Mouse (Mus musculus) thymus, adult 18-20 months (tissue): ENCODE data around the gene Atp2a2.
"Not testable (repeated sequence)": the region's sequence is repeated elsewhere in the genome, so short reads cannot be mapped to it uniquely, and the experiment has no call there.

Source experiments
- DNase-seq, 2 experiments: peaks; one replicate each; pipeline ENCODE4 v3.0.0; 2022; ENCODE audit warnings: mixed read lengths in 2 of 2

Atp2a2 gene

DNA sequence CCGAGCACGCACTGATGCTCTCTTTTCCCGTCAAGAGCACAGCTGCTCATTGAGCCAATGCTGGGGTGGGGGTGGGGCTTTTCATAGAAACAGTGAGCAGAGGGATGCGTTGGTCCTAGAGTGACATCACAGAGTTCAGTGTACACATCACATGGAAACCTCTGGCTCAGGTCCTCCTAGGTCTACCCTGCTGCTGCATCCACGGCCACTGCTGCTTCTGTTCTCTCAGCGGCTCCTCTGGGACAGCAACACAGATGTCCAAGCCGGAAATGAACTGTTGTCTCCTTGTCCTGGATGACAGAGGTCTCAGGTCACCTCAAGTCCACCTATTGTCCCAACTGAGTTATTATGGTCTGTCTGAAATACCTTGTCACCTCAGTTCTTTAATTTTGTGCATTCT lies 52.1 kb downstream of the Atp2a2 start:
- DNase-seq: no peak

DNA sequence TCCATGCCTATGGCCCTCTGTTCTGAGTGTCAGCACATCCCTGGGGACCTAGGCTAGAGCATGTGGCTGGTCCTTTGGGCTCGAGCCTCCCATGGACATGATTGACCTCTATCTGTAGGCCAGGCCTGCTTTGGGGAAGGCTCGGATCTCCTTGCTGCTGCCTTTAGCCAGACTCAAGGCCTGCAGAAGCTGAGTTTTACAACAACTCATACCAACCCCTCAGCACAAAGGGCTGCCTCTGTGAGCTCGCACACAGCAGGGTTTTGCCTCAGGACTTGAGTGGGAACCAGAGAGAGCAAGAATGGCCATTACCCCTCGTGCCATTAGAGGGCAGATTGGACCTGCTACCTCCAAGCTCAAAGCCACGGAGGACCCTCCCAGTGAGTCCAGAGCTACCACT lies 53.2 kb downstream of the Atp2a2 start:
- no peak for DNase-seq

DNA sequence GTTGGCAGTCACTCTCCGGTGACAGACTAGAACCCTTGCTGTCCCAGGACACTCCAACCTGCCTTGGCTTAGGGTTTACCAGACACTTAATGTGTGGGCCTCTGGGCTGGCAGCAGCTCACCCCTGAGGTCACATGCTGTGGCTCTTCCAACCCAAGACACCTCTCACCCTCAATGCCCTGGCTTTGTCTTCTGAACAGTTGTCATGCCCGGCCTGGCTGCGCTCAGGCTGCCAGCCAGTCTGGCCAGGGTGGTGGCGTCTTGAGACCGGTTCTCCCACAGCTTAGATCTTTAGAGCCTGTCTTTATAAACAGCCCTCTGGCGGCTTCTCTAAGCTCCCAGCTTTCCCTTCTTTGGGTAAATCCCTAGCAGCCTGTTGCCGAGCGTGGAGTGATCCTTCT lies 54.2 kb downstream of the Atp2a2 start:
- no peak for DNase-seq

DNA sequence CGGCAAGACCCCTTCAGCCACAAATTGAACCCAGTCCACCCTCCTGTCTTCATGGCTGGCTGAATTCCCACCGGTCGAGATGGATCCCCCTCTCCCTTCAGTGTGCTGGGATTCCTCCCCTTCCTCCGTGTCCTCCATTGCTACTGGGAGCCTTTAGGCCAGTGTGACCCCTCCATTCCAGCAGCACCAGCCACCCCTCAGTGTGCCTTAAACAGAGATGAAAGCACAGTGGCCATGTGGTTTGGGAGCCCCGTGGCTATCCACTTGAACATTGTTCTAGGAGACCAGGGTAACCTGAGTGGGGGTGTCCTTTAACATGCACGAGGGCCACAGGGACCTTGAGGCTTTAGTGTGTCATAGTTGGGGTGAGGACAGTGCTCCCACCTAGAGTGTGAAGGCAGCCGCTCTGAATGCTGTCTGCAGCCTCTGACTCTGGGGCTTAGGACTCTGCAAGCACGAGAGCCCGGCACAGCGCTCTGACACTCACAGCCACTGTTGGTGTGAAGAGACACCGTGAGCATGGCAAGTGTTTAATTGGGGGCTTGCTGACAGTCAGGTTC lies 56.9 kb downstream of the Atp2a2 start:
- DNase-seq: no peak

DNA sequence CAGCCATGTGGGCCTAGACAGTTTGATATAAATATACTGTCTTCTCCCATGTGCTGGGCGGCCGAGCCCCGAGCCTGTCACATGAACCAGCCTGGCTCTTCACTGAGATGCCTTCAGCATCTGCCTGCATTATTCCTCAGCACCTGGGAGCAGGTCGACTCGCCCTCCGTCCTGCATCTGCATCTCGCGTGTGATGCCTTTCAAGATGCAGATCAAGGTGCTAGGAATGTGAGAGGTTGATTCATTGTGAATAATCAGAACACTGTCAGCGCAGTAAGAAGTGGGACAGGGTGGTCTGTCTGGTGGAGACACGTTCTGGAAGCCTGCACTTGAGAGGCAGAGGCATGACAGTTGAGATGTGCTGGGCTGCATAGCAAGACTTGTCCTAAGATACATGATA lies 57.5 kb downstream of the Atp2a2 start:
- no peak for DNase-seq

DNA sequence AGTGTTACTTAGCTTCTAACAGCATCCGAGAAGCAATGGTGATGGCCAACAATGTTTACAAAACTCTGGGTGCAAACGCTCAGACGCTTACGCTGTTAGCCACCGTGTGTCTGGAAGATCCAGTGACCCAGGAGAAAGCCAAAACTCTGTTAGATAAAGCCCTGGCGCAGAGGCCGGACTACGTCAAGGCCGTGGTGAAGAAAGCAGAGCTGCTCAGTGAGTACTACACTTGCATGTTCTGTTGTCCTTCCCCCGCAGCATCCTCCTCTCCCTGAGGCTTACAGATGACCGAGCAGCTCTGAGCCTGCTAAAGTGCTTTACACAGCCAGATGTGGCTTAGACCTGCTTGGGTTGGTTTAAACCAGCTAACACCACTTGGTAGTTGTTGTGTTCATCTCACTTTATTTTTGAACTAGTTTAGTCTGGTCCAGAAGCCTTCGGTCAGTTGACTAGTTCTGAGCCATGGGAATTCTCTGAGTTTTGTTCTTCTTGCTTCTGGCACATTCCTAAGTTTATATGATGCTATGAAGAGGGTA lies 61.9 kb downstream of the Atp2a2 start:
- DNase-seq: no peak

DNA sequence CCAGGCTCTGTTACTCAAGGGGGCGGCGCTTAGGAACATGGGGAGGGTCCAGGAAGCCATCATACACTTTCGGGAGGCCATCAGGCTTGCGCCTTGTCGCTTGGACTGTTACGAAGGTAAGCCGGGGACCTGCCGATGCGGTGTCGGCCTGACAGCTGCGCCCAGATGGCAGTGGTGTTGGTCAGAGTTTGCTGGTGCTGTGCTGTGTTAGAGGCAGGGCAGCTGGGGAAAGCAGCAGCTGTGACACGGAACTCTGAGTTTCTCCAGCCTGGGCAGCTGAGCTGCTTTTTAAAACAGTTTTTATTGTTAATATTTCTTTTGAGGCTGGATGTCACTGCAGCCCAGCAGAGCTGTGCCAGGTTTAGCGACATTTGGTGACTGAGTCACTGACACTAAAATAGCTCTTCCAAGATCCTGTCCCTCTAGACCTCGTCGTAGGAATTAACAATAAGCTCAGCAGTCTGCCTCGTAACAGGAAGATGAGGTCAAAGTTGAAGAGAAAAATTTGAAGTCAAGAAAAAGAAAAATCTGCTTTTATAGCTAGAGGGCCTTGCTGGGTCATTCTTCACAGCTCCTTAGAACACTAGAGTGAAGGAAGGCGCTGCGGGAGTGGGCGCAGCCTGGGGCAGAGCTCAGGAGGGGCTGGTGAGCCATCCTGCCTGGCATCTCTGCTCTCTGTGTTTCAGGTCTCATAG lies 62.5 kb downstream of the Atp2a2 start:
- no peak for DNase-seq

DNA sequence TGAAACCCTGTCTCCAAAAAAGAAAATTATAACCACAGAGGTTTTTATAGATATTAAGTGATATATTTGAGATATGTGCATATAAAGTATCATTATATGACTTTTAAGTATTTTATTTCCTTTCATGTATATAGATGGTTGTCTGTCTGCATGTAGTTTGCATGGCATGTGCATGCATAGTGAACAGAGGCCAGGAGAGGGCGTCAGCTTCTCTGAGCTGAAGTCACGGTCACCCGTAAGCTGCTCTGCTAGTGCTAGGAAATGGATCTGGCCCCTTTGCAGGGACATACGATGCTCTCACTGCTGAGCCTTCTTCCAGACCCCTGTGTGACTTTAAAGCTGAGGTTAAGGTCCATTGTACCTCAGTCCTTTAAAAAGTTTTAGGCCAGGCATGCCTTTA lies 67.5 kb downstream of the Atp2a2 start:
- no peak for DNase-seq

DNA sequence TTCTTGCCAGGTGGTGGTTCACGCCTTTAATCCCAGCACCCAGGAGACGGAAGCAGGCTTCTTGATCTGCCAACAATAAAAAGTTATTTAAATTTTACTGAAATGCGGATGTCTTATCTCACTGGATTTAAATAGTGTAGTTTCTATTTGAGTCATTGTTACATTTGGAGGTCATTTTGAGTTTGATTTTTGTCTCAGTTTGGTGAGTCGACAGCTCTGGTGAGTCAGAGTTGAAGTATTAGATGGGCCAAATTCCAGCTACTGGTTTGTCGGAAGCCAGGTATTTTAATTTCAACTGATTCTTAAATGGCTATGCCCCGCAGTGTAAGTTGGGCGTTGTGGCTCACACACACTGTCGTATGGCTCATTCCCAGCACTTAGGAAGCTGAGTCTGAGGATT lies 70.8 kb downstream of the Atp2a2 start:
- no peak for DNase-seq

DNA sequence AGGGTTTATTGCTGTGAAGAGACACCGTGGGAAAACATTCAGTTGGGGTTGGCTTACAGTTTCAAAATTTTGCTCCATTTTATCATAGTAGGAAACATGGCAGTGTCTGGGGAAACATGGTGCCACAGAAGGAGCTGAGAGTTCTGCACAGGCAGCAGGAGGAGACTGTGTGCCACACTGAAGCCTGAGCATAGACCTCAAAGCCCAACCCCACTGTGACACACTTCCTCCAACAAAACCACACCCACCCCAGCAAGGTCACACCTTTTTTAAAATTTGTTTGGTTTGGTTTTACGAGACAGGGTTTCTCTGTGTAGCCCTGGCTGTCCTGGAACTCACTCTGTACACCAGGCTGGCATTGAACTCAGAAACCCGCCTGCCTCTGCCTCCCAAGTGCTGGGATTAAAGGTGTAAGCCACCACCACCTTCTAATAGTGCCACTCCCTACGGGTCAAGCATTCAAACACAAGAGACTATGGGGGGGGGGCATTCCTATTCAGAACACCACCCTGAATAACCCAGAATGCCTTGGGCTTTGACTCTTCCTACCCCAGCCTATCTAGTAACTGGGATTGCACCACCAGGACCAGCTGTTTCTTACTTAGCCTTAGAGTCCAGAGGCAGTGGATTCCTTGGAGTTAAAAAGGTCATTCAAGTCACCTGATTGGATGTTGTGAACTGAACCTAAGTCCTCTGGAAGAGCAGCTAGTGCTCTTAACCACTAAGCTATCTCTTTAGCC lies 71.8 kb downstream of the Atp2a2 start:
- DNase-seq: no peak

DNA sequence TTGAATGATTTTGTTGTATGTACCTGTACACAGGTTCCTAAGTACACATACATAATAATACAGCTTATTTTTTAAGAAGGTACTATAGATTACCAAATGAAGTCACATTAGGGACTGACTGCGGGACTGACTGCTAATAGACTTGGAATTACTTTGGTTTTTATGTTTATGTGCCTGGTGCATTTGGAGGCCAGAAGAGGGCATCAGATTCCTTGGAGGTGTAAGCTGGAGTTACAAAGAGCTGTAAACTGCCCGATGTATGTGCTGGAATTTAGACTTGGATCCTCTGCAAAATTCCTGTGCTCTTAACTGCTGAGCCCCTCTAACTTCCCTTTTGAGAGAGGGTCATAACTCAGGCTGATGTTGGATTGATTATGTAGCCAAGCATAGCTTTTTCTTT lies 76.5 kb downstream of the Atp2a2 start:
- no peak for DNase-seq

DNA sequence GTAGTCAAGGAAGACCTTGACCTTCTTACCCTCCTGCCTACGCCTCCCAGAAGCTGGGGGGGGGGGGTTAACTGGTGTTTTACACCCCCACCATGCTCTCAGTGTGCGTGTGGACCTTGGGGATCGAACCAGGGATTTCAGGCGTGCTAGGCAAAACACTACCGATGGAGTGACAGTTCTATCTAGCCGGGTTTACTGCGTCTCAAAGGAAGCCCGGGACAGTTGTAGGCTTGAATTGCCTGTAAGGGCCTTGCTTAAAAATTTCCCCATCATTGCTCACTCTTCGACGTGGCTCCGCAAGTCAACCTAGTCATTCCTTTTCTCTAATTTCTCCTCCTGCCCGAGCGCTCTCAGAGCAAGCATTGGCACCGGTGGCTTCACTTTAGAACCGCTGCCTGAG lies 78.9 kb downstream of the Atp2a2 start:
- no peak for DNase-seq

DNA sequence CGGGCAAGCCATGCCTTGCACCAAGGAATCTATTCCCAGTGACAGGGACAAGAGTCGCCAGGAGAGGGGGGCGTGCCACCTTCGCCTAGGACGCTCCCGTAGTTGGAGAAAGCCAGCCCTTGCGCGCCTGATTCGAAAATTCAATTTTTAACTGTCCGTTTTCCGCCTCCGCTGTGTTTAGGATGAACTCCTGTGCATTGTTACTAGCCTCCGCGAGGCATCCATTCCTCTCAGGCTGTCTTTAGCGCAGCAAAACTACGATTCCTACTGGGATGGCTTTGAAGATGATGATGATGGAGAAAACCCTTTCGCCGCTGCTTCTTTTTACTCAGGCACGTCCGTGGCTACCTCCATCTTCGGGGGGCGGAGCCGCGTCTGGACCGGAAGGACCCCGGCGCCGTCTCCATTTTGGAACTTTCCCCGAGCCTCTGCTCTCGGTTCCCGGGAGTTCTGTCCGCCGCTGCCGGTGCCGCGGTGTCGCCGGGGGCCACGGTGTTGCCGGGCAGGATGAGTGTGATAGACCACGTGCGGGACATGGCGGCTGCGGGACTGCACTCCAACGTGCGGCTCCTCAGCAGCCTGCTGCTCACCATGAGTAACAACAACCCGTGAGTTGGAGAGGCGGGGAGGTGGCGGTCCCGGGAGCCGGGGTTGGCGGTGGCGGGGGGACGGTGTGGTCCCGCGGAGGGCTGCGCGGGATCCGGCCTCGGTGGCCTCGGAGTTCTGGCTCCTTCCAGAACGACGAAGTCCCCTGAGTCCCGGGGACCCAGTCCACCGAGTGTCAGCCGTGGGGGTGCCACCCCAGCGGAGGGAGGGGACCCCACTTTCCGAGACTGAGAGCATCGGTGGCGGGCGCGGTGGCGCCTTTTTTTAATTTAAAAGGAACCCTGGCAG lies 79.7 kb downstream of the Atp2a2 start:
- peak; percentile 70 to 74 for DNase-seq

DNA sequence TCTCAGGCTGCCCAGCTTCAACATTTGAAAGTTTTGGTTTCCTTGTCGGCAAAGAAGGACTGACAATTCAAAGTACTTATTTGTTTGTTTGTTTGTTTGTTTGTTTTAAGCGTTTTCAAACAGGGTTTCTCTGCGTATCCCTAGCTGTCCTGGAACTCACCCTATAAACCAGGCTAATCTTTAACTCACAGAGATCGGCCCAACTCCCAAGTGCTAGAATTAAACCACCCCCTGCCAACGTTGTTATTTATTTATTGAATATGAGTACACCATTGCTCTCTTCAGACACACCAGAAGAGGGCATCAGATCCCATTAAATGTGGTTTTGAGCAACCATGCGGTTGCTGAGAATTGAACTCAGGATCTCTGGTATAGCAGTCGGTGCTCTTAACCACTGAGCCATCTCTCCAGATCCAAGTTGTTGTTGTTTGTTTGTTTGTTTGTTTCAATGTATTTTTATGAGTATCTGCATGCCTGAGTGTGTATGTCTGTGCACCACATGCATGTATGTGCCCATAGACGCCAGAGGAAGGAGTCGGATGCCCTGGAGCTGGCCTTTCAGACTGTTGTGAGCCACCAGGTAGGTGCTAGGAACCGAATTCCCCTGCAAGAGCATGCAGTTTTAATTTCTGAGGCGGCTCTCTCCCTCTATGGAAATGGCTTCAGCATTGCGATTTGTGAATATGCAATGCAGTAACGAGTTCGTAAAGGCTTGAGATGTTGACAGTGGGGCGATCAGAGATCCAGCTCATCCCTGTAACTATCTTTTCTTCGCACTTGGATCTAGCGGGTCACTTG lies 80.6 kb downstream of the Atp2a2 start, which contains the start of gene Anapc7:
Gene Anapc7, plus strand, starts transcription at position 423 of the 798 bp plus-strand sequence.
- no peak for DNase-seq

DNA sequence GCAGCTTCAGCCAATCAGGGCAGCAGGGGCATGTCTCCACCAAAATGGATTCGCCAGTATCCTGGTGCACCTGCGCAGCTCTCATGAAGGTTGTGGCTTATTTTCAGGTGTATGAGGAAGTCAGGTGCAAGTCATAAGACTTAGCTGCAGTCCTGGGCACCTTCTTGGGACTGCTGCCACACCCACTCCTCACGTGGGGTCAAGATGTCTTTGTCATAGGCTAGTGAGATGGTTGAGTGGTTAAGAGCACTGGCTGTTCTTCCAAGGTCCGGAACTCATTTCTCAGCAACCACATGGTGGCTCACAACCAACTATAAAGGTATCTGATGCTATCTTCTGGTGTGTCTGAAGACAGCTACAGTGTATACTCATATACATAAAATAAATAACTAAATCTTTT lies 81.3 kb downstream of the Atp2a2 start:
- DNase-seq: not testable (repeated sequence)

DNA sequence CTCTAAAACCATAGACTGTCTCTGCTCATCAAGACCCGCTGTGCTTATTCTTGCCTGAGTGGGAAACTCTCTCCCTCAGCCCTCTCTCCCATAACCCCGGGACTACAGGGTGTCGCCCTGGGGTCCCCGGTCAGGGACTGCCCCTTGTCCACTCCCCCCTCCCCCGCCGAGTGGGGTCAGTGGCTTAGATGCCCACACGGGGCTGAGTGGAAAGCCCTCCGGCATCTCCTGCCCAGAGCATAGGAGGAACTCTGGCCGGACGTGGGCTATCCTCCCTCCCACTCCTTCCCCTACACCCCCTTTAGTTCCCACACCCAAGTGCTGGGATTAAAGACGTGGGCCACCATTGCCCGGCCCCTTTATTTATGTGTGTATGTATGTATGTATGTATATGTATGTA lies 86.6 kb downstream of the Atp2a2 start:
- DNase-seq: no peak

DNA sequence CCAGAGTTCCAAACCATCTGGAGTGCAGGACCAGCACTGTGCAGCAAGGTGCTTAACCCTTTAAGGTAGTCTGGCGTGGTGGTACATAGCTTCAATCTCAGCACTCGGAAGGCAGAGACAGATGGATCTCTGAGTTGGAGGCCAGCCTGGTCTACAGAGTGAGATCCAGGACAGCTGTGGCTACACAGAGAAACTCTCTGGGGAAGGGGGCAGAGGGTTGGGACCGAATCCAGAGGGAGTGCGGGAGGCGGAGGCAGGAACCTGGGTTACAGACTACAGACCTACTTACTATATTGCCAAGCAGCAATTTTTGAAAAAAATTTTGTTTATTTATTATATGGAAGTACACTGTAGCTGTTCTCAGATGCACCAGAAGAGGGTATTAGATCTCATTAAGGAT lies 87.7 kb downstream of the Atp2a2 start:
- no peak for DNase-seq

DNA sequence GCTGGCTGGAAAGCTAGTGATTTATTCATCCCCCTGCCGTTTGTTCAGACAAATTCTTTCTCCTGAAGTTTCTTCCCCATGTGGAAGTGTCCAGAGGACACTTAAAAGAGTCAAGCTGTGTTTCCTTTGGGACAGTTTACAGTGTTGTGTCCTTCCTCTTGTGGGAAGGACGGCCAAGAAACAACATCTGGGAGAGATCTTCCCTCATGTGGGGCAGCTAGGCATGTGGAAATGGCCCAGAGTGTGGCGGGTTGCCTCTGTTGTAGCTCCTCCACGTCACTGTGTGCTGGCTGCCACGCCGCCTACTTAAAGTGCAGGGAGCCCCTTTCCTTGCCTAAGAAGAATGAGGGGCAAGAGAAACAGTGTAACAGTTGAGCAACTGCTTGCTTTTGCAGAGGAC lies 89.2 kb downstream of the Atp2a2 start:
- no peak for DNase-seq

DNA sequence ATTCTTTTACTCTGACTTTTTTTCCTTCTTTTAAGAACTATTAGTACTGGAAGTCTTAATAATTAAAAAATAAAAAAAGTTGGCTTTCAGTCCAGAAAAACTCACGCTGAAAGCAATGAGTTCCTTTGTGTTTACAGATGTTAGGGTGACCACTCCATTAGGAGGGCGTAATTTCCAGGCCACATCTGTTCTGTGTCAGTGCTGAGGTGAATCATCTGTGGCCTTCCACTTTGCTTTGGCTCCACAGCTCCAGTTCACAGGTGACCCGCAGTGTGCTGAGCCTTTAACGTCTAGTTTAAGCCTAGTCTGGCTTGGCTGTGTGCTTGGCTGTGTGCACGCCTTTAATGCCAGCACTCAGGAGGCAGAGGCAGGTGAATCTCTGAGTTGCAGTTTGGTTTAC lies 90.1 kb downstream of the Atp2a2 start:
- DNase-seq: no peak

DNA sequence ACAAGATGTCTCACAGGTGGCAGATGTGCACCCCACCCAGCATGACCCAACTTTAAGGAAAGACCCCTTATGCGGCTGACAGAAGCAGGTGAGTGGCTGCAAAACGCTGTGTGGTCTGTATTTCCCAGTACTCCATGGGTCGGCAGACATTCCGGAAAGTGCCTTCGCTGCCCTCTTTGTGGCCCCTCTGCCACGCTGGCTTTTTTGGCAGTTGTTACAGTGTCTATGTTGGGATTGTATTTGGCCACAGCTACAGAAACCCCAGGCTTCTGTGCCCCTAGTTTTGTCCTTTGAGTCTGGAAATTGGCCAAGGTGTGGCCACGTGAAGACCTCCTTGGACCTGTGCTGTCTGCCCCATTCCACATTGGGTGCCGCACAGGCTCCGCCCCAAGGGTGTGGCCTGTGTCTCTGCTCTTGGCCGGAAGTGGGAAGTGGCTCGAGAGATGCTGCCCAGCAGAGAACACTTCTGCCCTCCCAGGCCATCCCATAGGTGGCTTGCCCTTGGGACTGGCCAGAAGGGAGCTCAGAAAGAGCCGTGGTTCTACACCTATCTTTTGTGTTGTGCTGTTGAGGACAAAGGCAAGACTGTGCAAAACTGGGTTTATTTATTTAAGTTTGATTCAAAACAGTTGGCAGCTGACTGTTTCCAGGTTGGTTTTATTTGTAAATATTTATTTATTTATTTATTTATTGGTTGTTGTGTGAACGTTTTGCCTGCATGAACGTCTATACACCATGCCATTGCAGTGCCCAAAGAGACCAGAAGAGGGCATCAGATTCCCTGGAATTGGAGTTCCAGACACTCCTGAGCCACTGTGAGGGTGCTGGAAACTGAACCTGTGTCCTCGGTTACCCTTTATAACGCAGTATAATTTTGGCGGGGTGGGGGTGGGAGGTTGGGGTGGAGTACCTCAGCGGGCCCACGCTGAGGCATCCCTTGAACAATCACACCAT lies 92.1 kb downstream of the Atp2a2 start:
- no peak for DNase-seq

DNA sequence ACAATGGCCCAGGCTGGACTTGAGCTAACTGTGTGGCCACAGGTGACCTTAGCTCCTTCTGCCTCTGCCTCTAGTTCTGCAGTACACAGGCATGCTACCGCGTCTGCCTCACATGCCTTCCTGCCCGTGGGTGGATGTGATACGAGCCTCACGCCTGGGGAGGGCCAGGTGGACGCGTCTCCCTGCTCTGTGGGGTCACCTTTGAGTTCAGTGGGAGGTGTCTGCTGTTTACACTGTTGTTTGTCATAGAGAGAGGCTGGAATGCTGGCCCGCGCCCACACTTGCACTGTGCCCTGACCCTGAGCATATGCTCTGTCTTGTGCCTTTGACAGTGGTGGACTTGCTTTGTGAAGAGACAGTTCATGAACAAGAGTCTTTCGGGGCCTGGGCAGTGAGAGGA lies 96.5 kb downstream of the Atp2a2 start:
- DNase-seq: no peak
